Mouse (Mus musculus) kidney, embryonic 16.5 days (tissue): ENCODE data around the gene Ntpcr. TPM values are rescaled to one million over a fixed set of nuclear protein-coding genes. Genes with fewer than 3 reads are reported as not detected.
A peak's percentile ranks its signal among the peaks of the same experiment; 100 is the strongest.

Source experiments
- ATAC-seq: fragments of 200-750 bp; cut with Nextera tagmentation; 2 replicates; pipeline ENCODE4 v1.8.0; 2017; ENCODE audit warnings: moderate TSS enrichment; ENCODE audit not compliant: low FRiP score, low TSS enrichment
- H3K27ac ChIP-seq: fragments of 300-500 bp; sonication (generic); 2 replicates; pipeline ENCODE4 v1.5.1; 2014; ENCODE audit warnings: low read length
- H3K27me3 ChIP-seq: fragments of 300-500 bp; sonication (generic); 2 replicates; pipeline ENCODE4 v1.6.1; 2014; ENCODE audit warnings: low read length, control low read depth, mixed read lengths; ENCODE audit not compliant: insufficient read depth
- H3K36me3 ChIP-seq: fragments of 300-500 bp; sonication (generic); 2 replicates; pipeline ENCODE4 v1.6.1; 2014; ENCODE audit warnings: low read length, control low read depth, mixed read lengths; ENCODE audit not compliant: insufficient read depth
- H3K4me1 ChIP-seq: fragments of 300-500 bp; sonication (generic); 2 replicates; pipeline ENCODE4 v1.6.1; 2014; ENCODE audit warnings: low read length, control low read depth, mixed read lengths; ENCODE audit not compliant: insufficient read depth
- H3K4me2 ChIP-seq: fragments of 300-500 bp; sonication (generic); replicated peaks from 2 replicates; pipeline ENCODE4 v1.6.1; 2014; ENCODE audit warnings: low read depth, low read length
- H3K4me3 ChIP-seq: fragments of 300-500 bp; sonication (generic); 2 replicates; pipeline ENCODE4 v1.5.1; 2014; ENCODE audit warnings: mild to moderate bottlenecking, low read length
- H3K9ac ChIP-seq: fragments of 300-500 bp; sonication (generic); replicated peaks from 2 replicates; pipeline ENCODE4 v1.6.1; 2014; ENCODE audit warnings: low read length
- H3K9me3 ChIP-seq: fragments of 300-500 bp; sonication (generic); 2 replicates; pipeline ENCODE4 v1.6.1; 2016; ENCODE audit warnings: low read length, control low read depth
- WGBS: fragments of 180-500 bp; shearing (Covaris S2); extraction: QIAGEN DNeasy Blood & Tissue Kit; methylation state at CpG from one replicate; pipeline ENCODE4 v1.1.7; 2014; 5-methylcytosine and 5-hydroxymethylcytosine counted together
- polyA plus RNA-seq: library from polyadenylated mRNA; unstranded; fragments of >200 nt; fragmentation: Nextera tagmentation; extraction: Ambion mirVana; gene quantifications from 2 replicates; pipeline ENCODE4 v1.2.1, GENCODE M21; 2015

Ntpcr gene
- polyA plus RNA-seq, 1 experiment from 2014 or later: 30.8 TPM

GRCm38 (mm10) chr8:125699391-125700025, 30.3 kb upstream of the Ntpcr start:
- WGBS: 74% methylated on average over 6 of the region's 6 CpGs
- no peak overlapping the region for H3K4me2 ChIP-seq
- H3K9me3 ChIP-seq: peaks cover 9% of the 10 kb centered on the region; the same call in 1 of the 2 replicates
- no peak overlapping the region for H3K4me3 ChIP-seq
- H3K9ac ChIP-seq: no peak overlapping the region
- no peaks in the 10 kb centered on the region for H3K36me3 ChIP-seq
- no peaks in the 10 kb centered on the region for H3K27me3 ChIP-seq
- H3K27ac ChIP-seq: no peak overlapping the region
- no peak for ATAC-seq
- H3K4me1 ChIP-seq: peaks cover under 1% of the 10 kb centered on the region; the same call in 1 of the 2 replicates

- peaks cover 3% of the 10 kb centered on the region; the same call in 1 of the 2 replicates for H3K4me1 ChIP-seq
- H3K27ac ChIP-seq: no peak overlapping the region
- H3K36me3 ChIP-seq: no peaks in the 10 kb centered on the region
- no peak overlapping the region for H3K4me2 ChIP-seq
- WGBS: 74% methylated on average over 7 of the region's 7 CpGs
- H3K9ac ChIP-seq: no peak overlapping the region
- no peaks in the 10 kb centered on the region for H3K27me3 ChIP-seq
- peaks cover 9% of the 10 kb centered on the region; the same call in 1 of the 2 replicates for H3K9me3 ChIP-seq
- H3K4me3 ChIP-seq: no peak overlapping the region
- no peak for ATAC-seq
Observed at GRCm38 (mm10) chr8:125700407-125700806, 29.4 kb upstream of the Ntpcr start.

GRCm38 (mm10) chr8:125702868-125703473, 26.8 kb upstream of the Ntpcr start:
- Histone ChIP-seq H3K36me3 (no peaks in the 10 kb centered on the region), H3K4me2 (no peak overlapping the region), H3K9me3 (peaks cover 9% of the 10 kb centered on the region; the same call in 1 of the 2 replicates), H3K4me3 (no peak overlapping the region), H3K27ac (no peak overlapping the region), H3K27me3 (no peaks in the 10 kb centered on the region), H3K9ac (no peak overlapping the region), H3K4me1 (peaks cover 3% of the 10 kb centered on the region; the same call in 1 of the 2 replicates)
- ATAC-seq: no peak
- 40% methylated on average over 15 of the region's 15 CpGs for WGBS

GRCm38 (mm10) chr8:125704434-125704833, 25.3 kb upstream of the Ntpcr start:
- no peak overlapping the region for H3K4me3 ChIP-seq
- H3K27ac ChIP-seq: no peak overlapping the region
- H3K4me2 ChIP-seq: no peak overlapping the region

GRCm38 (mm10) chr8:125705816-125706215, 23.9 kb upstream of the Ntpcr start:
- Histone ChIP-seq H3K27me3 (no peaks in the 10 kb centered on the region), H3K9me3 (no peaks in the 10 kb centered on the region), H3K27ac (no peak overlapping the region), H3K4me2 (no peak overlapping the region), H3K36me3 (no peaks in the 10 kb centered on the region), H3K9ac (no peak overlapping the region), H3K4me3 (no peak overlapping the region), H3K4me1 (peaks cover 3% of the 10 kb centered on the region; the same call in 1 of the 2 replicates)
- WGBS: 84% methylated on average over 7 of the region's 7 CpGs
- ATAC-seq: no peak

More at GRCm38 (mm10) chr8:125704434-125704833, 25.3 kb upstream of the Ntpcr start:
- Histone ChIP-seq H3K36me3 (no peaks in the 10 kb centered on the region), H3K9ac (no peak overlapping the region), H3K4me1 (peaks cover 3% of the 10 kb centered on the region; the same call in 1 of the 2 replicates), H3K27me3 (no peaks in the 10 kb centered on the region), H3K9me3 (no peaks in the 10 kb centered on the region)
- no peak for ATAC-seq
- 93% methylated on average over 6 of the region's 6 CpGs for WGBS

GRCm38 (mm10) chr8:125709171-125709570, 20.6 kb upstream of the Ntpcr start:
- 0 out of 2 replicates have a peak, but pooled peaks cover 3% of the 10 kb centered on the region for H3K4me1 ChIP-seq
- H3K9me3 ChIP-seq: no peaks in the 10 kb centered on the region
- WGBS: 76% methylated on average over 5 of the region's 5 CpGs
- no peak overlapping the region for H3K9ac ChIP-seq
- no peaks in the 10 kb centered on the region for H3K27me3 ChIP-seq
- no peak overlapping the region for H3K27ac ChIP-seq
- no peak overlapping the region for H3K4me3 ChIP-seq
- H3K4me2 ChIP-seq: no peak overlapping the region
- ATAC-seq: no peak
- no peaks in the 10 kb centered on the region for H3K36me3 ChIP-seq

GRCm38 (mm10) chr8:125711514-125711913, 18.2 kb upstream of the Ntpcr start:
- no peak for ATAC-seq
- no peaks in the 10 kb centered on the region for H3K36me3 ChIP-seq
- 0 out of 2 replicates have a peak, but pooled peaks cover 5% of the 10 kb centered on the region for H3K4me1 ChIP-seq
- H3K27me3 ChIP-seq: no peaks in the 10 kb centered on the region; the same call in 1 of the 2 replicates
- no peak overlapping the region for H3K27ac ChIP-seq
- 86% methylated on average over 5 of the region's 5 CpGs for WGBS
- H3K4me3 ChIP-seq: no peak overlapping the region
- H3K9me3 ChIP-seq: no peaks in the 10 kb centered on the region
- H3K4me2 ChIP-seq: no peak overlapping the region
- H3K9ac ChIP-seq: no peak overlapping the region

GRCm38 (mm10) chr8:125716211-125716610, 13.6 kb upstream of the Ntpcr start:
- Histone ChIP-seq H3K36me3 (no peaks in the 10 kb centered on the region), H3K27ac (no peak overlapping the region), H3K4me3 (no peak overlapping the region), H3K4me2 (no peak overlapping the region), H3K9me3 (no peaks in the 10 kb centered on the region), H3K4me1 (peaks cover 17% of the 10 kb centered on the region), H3K9ac (no peak overlapping the region), H3K27me3 (no peaks in the 10 kb centered on the region; the same call in 1 of the 2 replicates)
- WGBS: 47% methylated on average over 4 of the region's 4 CpGs
- no peak for ATAC-seq

GRCm38 (mm10) chr8:125716613-125717012, 13.2 kb upstream of the Ntpcr start:
- no peak overlapping the region for H3K4me2 ChIP-seq
- no peaks in the 10 kb centered on the region for H3K36me3 ChIP-seq
- WGBS: 15% methylated on average over 7 of the region's 7 CpGs
- ATAC-seq: peak; percentile 47; the same call in 1 of the 2 replicates
- H3K27me3 ChIP-seq: no peaks in the 10 kb centered on the region; the same call in 1 of the 2 replicates
- no peak overlapping the region for H3K4me3 ChIP-seq
- no peaks in the 10 kb centered on the region for H3K9me3 ChIP-seq
- H3K27ac ChIP-seq: no peak overlapping the region
- H3K9ac ChIP-seq: no peak overlapping the region
- H3K4me1 ChIP-seq: peaks cover 17% of the 10 kb centered on the region

GRCm38 (mm10) chr8:125718914-125719313, 10.8 kb upstream of the Ntpcr start:
- Histone ChIP-seq H3K9ac (no peak overlapping the region), H3K9me3 (no peaks in the 10 kb centered on the region), H3K36me3 (no peaks in the 10 kb centered on the region), H3K27ac (no peak overlapping the region), H3K4me3 (no peak overlapping the region), H3K4me1 (peaks cover 24% of the 10 kb centered on the region), H3K4me2 (no peak overlapping the region), H3K27me3 (no peaks in the 10 kb centered on the region; the same call in 1 of the 2 replicates)
- whole genome bisulfite sequencing: 70% methylated on average over 4 of the region's 4 CpGs
- ATAC-seq: no peak
